ENCODE assay signal across 8 mouse cellular contexts in the genomic region with DNA sequence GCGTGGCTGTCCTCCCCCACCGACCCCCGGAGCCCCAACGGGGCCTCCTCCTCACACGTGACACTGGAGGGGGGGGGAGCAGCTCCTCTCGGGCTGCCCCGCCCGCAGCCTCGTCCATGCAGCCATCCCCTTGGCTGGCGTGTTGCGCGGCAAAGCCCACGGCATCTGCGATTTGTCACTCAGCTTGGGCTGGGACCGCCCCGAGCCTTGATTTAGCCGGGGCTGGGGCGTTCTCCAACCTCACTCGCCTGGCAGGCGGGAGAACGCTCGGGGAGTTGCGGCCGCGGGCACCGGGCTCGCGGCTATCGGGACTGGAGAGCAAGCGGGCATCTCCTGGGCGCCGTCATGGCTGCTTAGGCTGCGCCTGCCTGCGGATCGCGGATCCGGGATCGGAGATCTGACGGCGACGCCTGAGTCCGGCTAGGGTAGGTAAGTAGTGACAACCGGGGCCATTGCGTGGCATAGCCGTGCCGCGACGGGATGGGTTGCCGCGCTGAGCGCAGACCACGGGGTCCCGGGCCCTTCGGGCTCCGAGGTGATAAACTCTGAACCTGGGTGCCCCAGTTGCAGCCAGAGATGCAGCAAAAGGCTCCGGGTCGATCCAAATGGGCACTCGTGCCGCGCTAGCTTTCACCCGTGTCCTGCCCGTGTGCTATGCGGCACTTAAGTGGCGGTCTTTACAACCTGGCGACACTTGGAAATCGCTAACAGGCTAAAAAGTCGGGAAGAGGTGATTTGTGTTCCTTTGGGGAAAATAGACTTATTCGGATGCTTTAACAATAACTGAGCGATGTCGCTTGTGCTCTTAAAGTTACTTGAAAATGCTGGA. TPM values are rescaled to one million over a fixed set of nuclear protein-coding genes. Genes with fewer than 3 reads are reported as not detected.
DNase-seq lines count a peak whose midpoint lies in the region; ATAC-seq and TF ChIP-seq lines count a peak whose summit lies in the region.

No protein-coding gene starts in this region.

- TF ChIP-seq CTCF in intestine, postnatal 0 days (IDR thresholded peaks at IDR 0.05; ENCODE audit: low read depth): no peak

- peak; percentile 71 for DNase-seq in adrenal gland, postnatal 25 days
- peak; percentile 77 for DNase-seq in embryo, embryonic 9.5 days (ENCODE audit: extremely low spot score)
- peak; percentile 86 for DNase-seq in left cerebral cortex, postnatal 4 days
- DNase-seq in mesoderm, embryonic 11.5 days (ENCODE audit: low read depth, low spot score): peak; percentile 86
- peak; percentile 71 for DNase-seq in right cerebral cortex, postnatal 4 days
- no peak for DNase-seq in adipocyte (ENCODE audit: low spot score)

- intact Hi-C loops in left cerebral cortex, postnatal 4 days (cut with DNase I): loop anchor here (10.0 kb wide), 1 partner anchor 104 kb away; a partner anchor contains a TSS

- 0 out of 2 replicates have a peak, but pooled peaks cover 3% of the 10 kb centered on the region for H3K9me3 ChIP-seq in intestine, postnatal 0 days (ENCODE audit: control insufficient read depth)

- peak overlapping the region; percentile 53 for H3K4me3 ChIP-seq in intestine, postnatal 0 days (ENCODE audit: low read depth, low read length)

- H3K27me3 ChIP-seq in intestine, postnatal 0 days (replicated peaks; ENCODE audit: control insufficient read depth, insufficient read depth, low read length): no peaks in the 10 kb centered on the region

- H3K9ac ChIP-seq in intestine, postnatal 0 days (ENCODE audit: low read depth, low read length): peak overlapping the region; percentile 51

- H3K27ac ChIP-seq in intestine, postnatal 0 days (ENCODE audit: low read depth, low read length): peak overlapping the region; percentile 63

- WGBS in intestine, postnatal 0 days: 47% methylated on average over 69 of the region's 70 CpGs

- H3K36me3 ChIP-seq in intestine, postnatal 0 days (ENCODE audit: control insufficient read depth, insufficient read depth): no peaks in the 10 kb centered on the region

- no peaks in the 10 kb centered on the region for H3K4me1 ChIP-seq in intestine, postnatal 0 days (replicated peaks; ENCODE audit: control insufficient read depth, insufficient read depth, low read length)

- peak; percentile 59 for ATAC-seq in granulocyte monocyte progenitor cell, adult 5-6 weeks (replicated peaks; ENCODE audit: poor library complexity, severe bottlenecking)
- ATAC-seq in intestine, postnatal 0 days: peak; percentile 93

- peak overlapping the region; percentile 65 for H3K4me2 ChIP-seq in intestine, postnatal 0 days (replicated peaks; ENCODE audit: low read depth)

RNA-seq across cellular contexts. Expression of a gene that starts 30.5 kb away (rescaled TPM):
- total RNA-seq in adrenal gland, postnatal 25 days (2021): 6.1 and 7.5 TPM in 2 replicates
- total RNA-seq in granulocyte monocyte progenitor cell, adult 5-6 weeks (2014; fragmentation: Nextera tagmentation): 0.37 TPM in 1 of 2 replicates, not detected in the other
- total RNA-seq in granulocyte monocyte progenitor cell, adult 5-6 weeks (2017): not detected in 2 replicates
- polyA plus RNA-seq in intestine, postnatal 0 days (2015; fragmentation: Nextera tagmentation; extraction: Ambion mirVana): 67.6 and 71.6 TPM in 2 replicates
- 10 to 100 TPM; 25.5 to 27.6 TPM for total RNA-seq in left cerebral cortex, postnatal 4 days (2021)
